Mouse (Mus musculus) CH12.LX (cell line): ENCODE measurements around the gene Zfyve28. TPM values are rescaled to one million over a fixed set of nuclear protein-coding genes. Genes with fewer than 3 reads are reported as not detected.
A peak's percentile ranks its signal among the peaks of the same experiment; 100 is the strongest.

Source experiments
- DNase-seq: peaks from one replicate; pipeline ENCODE4 v3.0.0-alpha.2; 2013; ENCODE audit errors: extremely low read depth
- H3K27ac ChIP-seq: 2 replicates; pipeline ENCODE4 v1.5.1; 2012; ENCODE audit warnings: low read depth, mild to moderate bottlenecking, control low read depth, moderate library complexity; ENCODE audit not compliant: insufficient read depth
- H3K27me3 ChIP-seq: replicated peaks from 2 replicates; pipeline ENCODE3; 2012; ENCODE audit warnings: inconsistent platforms
- H3K36me3 ChIP-seq, 2 experiments: replicated peaks in 1 of 2; 2 replicates each; pipeline versions ENCODE3 to v1.6.1; 2012; ENCODE audit warnings: inconsistent platforms in 1 of 2, low read length in 1 of 2, mild to moderate bottlenecking in 1 of 2, mixed read lengths in 1 of 2, moderate library complexity in 1 of 2; ENCODE audit not compliant: control insufficient read depth in 1 of 2, insufficient read depth in 1 of 2
- H3K4me1 ChIP-seq, 2 experiments: 2 replicates each; pipeline ENCODE4 v1.6.1; 2012; ENCODE audit warnings: inconsistent platforms in 1 of 2, moderate library complexity in 1 of 2; ENCODE audit not compliant: insufficient read depth in 2 of 2, control insufficient read depth in 1 of 2
- H3K4me2 ChIP-seq: 2 replicates; pipeline ENCODE4 v1.6.1; 2012; ENCODE audit warnings: low read depth, mild to moderate bottlenecking, control low read depth; ENCODE audit not compliant: poor library complexity, insufficient read depth, severe bottlenecking
- H3K4me3 ChIP-seq, 3 experiments: fragments of 150-350 bp in 1 of 3; sonication (generic) in 1 of 3; replicated peaks in 1 of 3; 2 replicates each; pipeline versions ENCODE3 to v1.5.1; 2011 to 2012; ENCODE audit warnings: low read depth in 2 of 3, low read length in 2 of 3, mild to moderate bottlenecking in 2 of 3, moderate library complexity in 2 of 3, control low read depth in 1 of 3, improper control_type of control experiment in 1 of 3, inconsistent platforms in 1 of 3, mixed read lengths in 1 of 3; ENCODE audit not compliant: poor library complexity in 1 of 3
- H3K79me2 ChIP-seq: replicated peaks from 2 replicates; pipeline ENCODE4 v1.6.1; 2012; ENCODE audit warnings: mild to moderate bottlenecking, moderate library complexity; ENCODE audit not compliant: control insufficient read depth, poor library complexity, insufficient read depth, severe bottlenecking; ENCODE audit errors: extremely low read depth
- H3K9ac ChIP-seq: 2 replicates; pipeline ENCODE4 v1.6.1; 2012; ENCODE audit warnings: low read depth, mild to moderate bottlenecking, control low read depth, moderate library complexity; ENCODE audit not compliant: insufficient read depth
- H3K9me3 ChIP-seq: replicated peaks from 2 replicates; pipeline ENCODE3; 2012; ENCODE audit warnings: low read length, inconsistent platforms, mixed read lengths
- BHLHE40 ChIP-seq: IDR thresholded peaks from 2 replicates; pipeline ENCODE4 v1.6.1; 2011; ENCODE audit warnings: mild to moderate bottlenecking, low read depth, low read length, improper control_type of control experiment
- CHD1 ChIP-seq: IDR thresholded peaks from 2 replicates; pipeline ENCODE4 v1.6.1; 2012; ENCODE audit warnings: low read depth, low read length, improper control_type of control experiment, inconsistent platforms
- CHD2 ChIP-seq: IDR thresholded peaks from 2 replicates; pipeline ENCODE4 v1.6.1; 2011; ENCODE audit warnings: low read length, improper control_type of control experiment
- CTCF ChIP-seq, 2 experiments: IDR thresholded peaks in 1 of 2; conservative IDR thresholded peaks in 1 of 2; 2 replicates each; pipeline ENCODE4 v1.5.1; 2011 to 2012; ENCODE audit warnings: low read depth in 2 of 2, low read length in 2 of 2, improper control_type of control experiment in 1 of 2, inconsistent platforms in 1 of 2, mild to moderate bottlenecking in 1 of 2, moderate library complexity in 1 of 2
- ELF1 ChIP-seq: IDR thresholded peaks from 2 replicates; pipeline ENCODE4 v1.6.1; 2014; ENCODE audit warnings: low read depth, mild to moderate bottlenecking, inconsistent platforms, low read length, improper control_type of control experiment
- EP300 ChIP-seq: IDR thresholded peaks from 2 replicates; pipeline ENCODE4 v1.6.1; 2011; ENCODE audit warnings: low read length, improper control_type of control experiment
- GABPA ChIP-seq: IDR thresholded peaks from 2 replicates; pipeline ENCODE4 v1.6.1; 2012; ENCODE audit warnings: low read depth, low read length, improper control_type of control experiment, inconsistent platforms; ENCODE audit not compliant: insufficient replicate concordance
- IRF4 ChIP-seq: IDR thresholded peaks from 2 replicates; pipeline ENCODE4 v1.6.1; 2014; ENCODE audit warnings: low read depth, mild to moderate bottlenecking, inconsistent platforms, low read length, improper control_type of control experiment
- JUN ChIP-seq: IDR thresholded peaks from 2 replicates; pipeline ENCODE4 v1.6.1; 2011; ENCODE audit warnings: low read depth, mild to moderate bottlenecking, low read length, improper control_type of control experiment, moderate library complexity; ENCODE audit not compliant: insufficient read depth
- KAT2A ChIP-seq: IDR thresholded peaks from 2 replicates; pipeline ENCODE4 v1.6.1; 2012; ENCODE audit warnings: low read length, improper control_type of control experiment, inconsistent platforms; ENCODE audit not compliant: insufficient replicate concordance
- MAFK ChIP-seq: IDR thresholded peaks from 2 replicates; pipeline ENCODE4 v1.6.1; 2011; ENCODE audit warnings: low read length, improper control_type of control experiment; ENCODE audit not compliant: insufficient replicate concordance
- MAX ChIP-seq: IDR thresholded peaks from 2 replicates; pipeline ENCODE4 v1.6.1; 2011; ENCODE audit warnings: low read length, improper control_type of control experiment
- NELFE ChIP-seq: IDR thresholded peaks from 2 replicates; pipeline ENCODE4 v1.6.1; 2011; ENCODE audit warnings: low read depth, low read length, improper control_type of control experiment
- POLR2A ChIP-seq: IDR thresholded peaks from 2 replicates; pipeline ENCODE4 v1.6.1; 2011; ENCODE audit warnings: low read depth, mild to moderate bottlenecking, improper control_type of control experiment, low read length
- RCOR1 ChIP-seq: conservative IDR thresholded peaks from 2 replicates; pipeline ENCODE4 v1.6.1; 2012; ENCODE audit warnings: low read depth, mild to moderate bottlenecking, inconsistent platforms, low read length, improper control_type of control experiment
- SIN3A ChIP-seq: IDR thresholded peaks from 2 replicates; pipeline ENCODE4 v1.6.1; 2012; ENCODE audit warnings: low read length, improper control_type of control experiment, inconsistent platforms
- SMC3 ChIP-seq: IDR thresholded peaks from 2 replicates; pipeline ENCODE4 v1.6.1; 2011; ENCODE audit warnings: low read depth, low read length, improper control_type of control experiment
- TBP ChIP-seq: conservative IDR thresholded peaks from 2 replicates; pipeline ENCODE4 v1.6.1; 2011; ENCODE audit warnings: low read depth, low read length, improper control_type of control experiment
- TCF12 ChIP-seq: IDR thresholded peaks from 2 replicates; pipeline ENCODE4 v1.6.1; 2014; ENCODE audit warnings: low read depth, mild to moderate bottlenecking, inconsistent platforms, low read length, improper control_type of control experiment
- UBTF ChIP-seq: IDR thresholded peaks from 2 replicates; pipeline ENCODE4 v1.6.1; 2012; ENCODE audit warnings: low read depth, mild to moderate bottlenecking, inconsistent platforms, low read length, improper control_type of control experiment, moderate library complexity
- USF2 ChIP-seq: conservative IDR thresholded peaks from 2 replicates; pipeline ENCODE4 v1.6.1; 2011; ENCODE audit warnings: low read depth, low read length, improper control_type of control experiment
- ZNF384 ChIP-seq: IDR thresholded peaks from 2 replicates; pipeline ENCODE4 v1.6.1; 2012; ENCODE audit warnings: low read depth, low read length, improper control_type of control experiment, inconsistent platforms
- dilution Hi-C: fragments of 300-500 bp; cut with MboI; formaldehyde crosslinking; loops from 2 replicates; pipeline ENCODE4 v1.14.3; 2020; ENCODE audit warnings: low sequenced_read_pairs; ENCODE audit not compliant: extremely low pct_unique_long_range_greater_than_20kb, extremely low pct_ligation_motif_present
- in situ Hi-C: fragments of 300-500 bp; cut with MboI; formaldehyde crosslinking; loops from 3 replicates; pipeline ENCODE4 v1.14.3; 2019; ENCODE audit warnings: low sequenced_read_pairs, low pct_ligation_motif_present, low pct_unique_long_range_greater_than_20kb, mixed read lengths
- polyA plus RNA-seq: library from polyadenylated mRNA; unstranded; fragments of >175 nt; gene quantifications from 2 replicates; pipeline ENCODE4 v1.2.1, GENCODE M21; 2012; ENCODE audit warnings: low read depth; ENCODE audit not compliant: insufficient read length
- total RNA-seq, 2 experiments: library from RNA; depleted of rRNA; stranded (reverse); fragments of 300-350 nt in 1 of 2; fragments of >200 nt in 1 of 2; gene quantifications; 2 replicates each; pipeline ENCODE4 v1.2.3; 2012 to 2014

Zfyve28 gene
- total and polyA plus RNA-seq, 3 experiments = 1.7 to 2.8 (median 2.0) TPM

DNA sequence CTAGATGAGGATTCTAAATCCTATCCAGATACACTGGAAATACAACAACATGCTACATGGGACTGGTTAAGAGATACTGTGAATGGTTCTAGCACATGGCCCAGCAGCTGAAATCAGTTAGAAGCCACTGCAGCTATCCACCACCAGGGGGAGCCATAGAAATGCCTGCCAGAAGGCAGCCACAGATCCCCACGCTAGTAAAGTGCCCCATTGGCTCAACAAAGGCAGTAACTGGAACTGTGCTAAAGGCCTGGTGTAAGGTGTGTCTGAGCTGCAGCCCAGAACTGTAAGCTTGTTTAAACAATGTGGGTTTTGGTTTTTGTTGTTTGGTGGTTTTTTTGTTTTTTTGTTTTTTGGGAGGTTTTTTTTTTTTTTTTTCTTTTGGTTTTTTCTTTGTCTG is 78.0 kb downstream of the Zfyve28 start (continued):
- no peak for TF ChIP-seq IRF4
- TF ChIP-seq ZNF384 = peak; percentile 63; the same call in 1 of the 2 replicates
- no peak for TF ChIP-seq CHD1
- TF ChIP-seq CHD2 = no peak
- TF ChIP-seq UBTF = no peak
- no peak for TF ChIP-seq JUN
- no peak for TF ChIP-seq RCOR1
- TF ChIP-seq EP300 = no peak
- no peak for TF ChIP-seq SIN3A
- TF ChIP-seq CTCF (conservative IDR thresholded peaks at IDR 0.05 in 1 of 2, IDR thresholded peaks at IDR 0.05 in 1 of 2; ENCODE audit: low read depth in 2 of 2, low read length in 2 of 2) = peak; percentile 93 to 96

DNA sequence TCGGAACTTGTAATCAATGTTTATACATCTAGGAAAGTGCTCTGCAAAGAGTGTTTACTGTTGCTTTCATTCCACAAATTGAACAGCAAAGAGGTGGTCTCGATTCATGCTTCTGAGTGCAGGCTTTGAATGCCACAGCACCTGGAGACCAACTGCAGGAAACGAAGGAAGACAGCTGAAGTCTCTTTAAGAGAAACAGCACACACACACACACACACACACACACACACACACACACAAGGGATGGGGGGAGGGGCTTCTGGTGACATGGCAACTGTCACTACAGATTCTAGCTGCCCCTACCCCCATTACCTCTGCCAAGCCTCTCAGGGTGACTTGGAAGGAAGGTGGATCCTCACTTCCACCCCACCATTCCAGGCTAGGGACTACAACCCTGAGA is 80.7 kb downstream of the Zfyve28 start:
- dilution Hi-C loops = no loop called here
- Histone ChIP-seq H3K4me2 (no peak overlapping the region), H3K4me1 (peaks cover 0 to 2% of the 10 kb centered on the region in 2 experiments; a peak in 1 of 4 replicates), H3K4me3 (no peak overlapping the region), H3K79me2 (no peaks in the 10 kb centered on the region), H3K27ac (no peak overlapping the region)
- DNase-seq = no peak
- no peak for TF ChIP-seq BHLHE40
- no peak for TF ChIP-seq TCF12
- no peak for TF ChIP-seq MAFK
- TF ChIP-seq KAT2A = no peak
- TF ChIP-seq, all 38 proteins: peak for 0
- in situ Hi-C loops = loop anchor here (5.0 kb wide), 1 partner anchor 40 kb away; no protein-coding TSS in a partner anchor
- Histone ChIP-seq H3K9me3 (no peaks in the 10 kb centered on the region), H3K27me3 (no peaks in the 10 kb centered on the region), H3K9ac (no peak overlapping the region), H3K36me3 (no peaks in the 10 kb centered on the region)

- peaks cover 0 to 14% of the 10 kb centered on the region in 2 experiments; a peak in 2 of 4 replicates for H3K4me1 ChIP-seq
- H3K27me3 ChIP-seq = no peaks in the 10 kb centered on the region
- in situ Hi-C loops = loop anchor here (5.0 kb wide), 1 partner anchor 42 kb away; no protein-coding TSS in a partner anchor
- no peak overlapping the region for H3K9ac ChIP-seq
- no peak overlapping the region for H3K4me3 ChIP-seq
- no peak for DNase-seq
- dilution Hi-C loops = no loop called here
- no peaks in the 10 kb centered on the region for H3K79me2 ChIP-seq
- H3K4me2 ChIP-seq = no peak overlapping the region
- no peaks in the 10 kb centered on the region for H3K36me3 ChIP-seq
- no peak overlapping the region for H3K27ac ChIP-seq
- no peaks in the 10 kb centered on the region for H3K9me3 ChIP-seq
- TF ChIP-seq NELFE (no peak), GABPA (no peak), ELF1 (no peak), POLR2A (no peak), TBP (no peak), RCOR1 (no peak), KAT2A (no peak), SMC3 (no peak), USF2 (no peak), MAFK (no peak), TCF12 (no peak), MAX (no peak), BHLHE40 (no peak), UBTF (no peak)
Observed at GRCm38 (mm10) chr5:34205788-34206187, 82.5 kb downstream of the Zfyve28 start.
